Mouse (Mus musculus) heart, postnatal 4 days (tissue): ENCODE data around the gene Pla1a. TPM values are rescaled to one million over a fixed set of nuclear protein-coding genes. Genes with fewer than 3 reads are reported as not detected.
"Not testable (repeated sequence)": the region's sequence is repeated elsewhere in the genome, so short reads cannot be mapped to it uniquely, and the experiment has no call there.

ENCODE experiments used
- DNase-seq: peaks from one replicate; pipeline ENCODE4 v3.0.0; 2021
- total RNA-seq, 2 experiments: library from RNA; stranded (reverse); gene quantifications; 2 replicates each; pipeline ENCODE4 v1.2.3; 2021

Pla1a gene
- 1 to 10 TPM; 5.8 to 5.9 TPM for total RNA-seq

DNA sequence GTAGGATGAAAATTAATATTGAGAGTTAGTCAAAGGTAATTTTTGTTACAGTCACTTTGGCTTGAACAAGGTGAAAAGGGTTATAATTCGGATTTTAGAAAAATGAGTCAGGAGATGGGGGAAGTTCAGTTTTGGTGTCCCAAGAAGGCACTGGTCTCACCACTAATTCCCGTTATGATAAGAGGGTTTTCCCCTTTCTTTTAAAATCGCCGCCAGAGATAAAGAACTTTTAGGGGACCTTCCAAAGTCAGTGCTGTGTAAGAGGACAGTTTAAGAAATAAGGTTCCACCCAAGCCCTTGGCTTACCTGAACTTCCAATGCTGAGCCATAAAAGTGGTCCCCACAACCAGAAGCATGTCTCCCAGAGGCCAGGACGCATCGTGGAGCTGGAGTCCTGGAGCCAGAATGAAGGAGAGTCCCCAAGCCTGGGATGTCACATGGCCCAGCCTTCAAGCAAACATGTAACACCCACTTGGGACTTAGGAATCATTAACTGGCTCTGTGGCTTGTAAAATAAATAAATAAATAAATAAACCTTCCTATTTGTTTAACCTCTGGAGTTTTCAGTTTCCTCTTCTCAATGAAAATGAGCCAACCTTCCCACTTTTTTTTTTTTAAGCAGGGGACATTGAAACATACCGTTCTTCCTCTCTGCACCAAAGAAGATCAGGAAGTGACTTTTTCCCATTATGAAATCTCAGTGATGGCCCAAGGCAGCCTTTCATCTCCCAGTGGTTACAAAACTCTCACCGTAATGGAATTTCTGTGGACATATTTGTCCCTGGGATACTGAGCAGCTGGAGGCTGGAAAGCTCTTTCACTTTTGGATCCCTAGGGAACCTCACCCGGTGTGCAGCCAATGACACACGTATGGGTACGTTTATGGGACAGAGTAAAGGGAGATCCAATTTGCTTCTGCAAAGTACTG lies at the start of gene Pla1a:
TSS of gene Pla1a (minus strand) at position 648 of the 928 bp plus-strand sequence.
- DNase-seq, result no peak

GRCm38 (mm10) chr16:38481327-38481726 lies 48.4 kb upstream of the Pla1a start:
- no peak for DNase-seq

- DNase-seq, result no peak
Observed at GRCm38 (mm10) chr16:38478296-38478695, 45.4 kb upstream of the Pla1a start.

GRCm38 (mm10) chr16:38477241-38477608 lies 44.3 kb upstream of the Pla1a start:
- not testable (repeated sequence) for DNase-seq

- peak; percentile 53 for DNase-seq
Observed at GRCm38 (mm10) chr16:38476312-38477240, 43.6 kb upstream of the Pla1a start.

GRCm38 (mm10) chr16:38475681-38476311 lies 42.9 kb upstream of the Pla1a start:
- DNase-seq, result no peak

- DNase-seq, result no peak
Observed at GRCm38 (mm10) chr16:38474677-38475286, 41.8 kb upstream of the Pla1a start.

DNA sequence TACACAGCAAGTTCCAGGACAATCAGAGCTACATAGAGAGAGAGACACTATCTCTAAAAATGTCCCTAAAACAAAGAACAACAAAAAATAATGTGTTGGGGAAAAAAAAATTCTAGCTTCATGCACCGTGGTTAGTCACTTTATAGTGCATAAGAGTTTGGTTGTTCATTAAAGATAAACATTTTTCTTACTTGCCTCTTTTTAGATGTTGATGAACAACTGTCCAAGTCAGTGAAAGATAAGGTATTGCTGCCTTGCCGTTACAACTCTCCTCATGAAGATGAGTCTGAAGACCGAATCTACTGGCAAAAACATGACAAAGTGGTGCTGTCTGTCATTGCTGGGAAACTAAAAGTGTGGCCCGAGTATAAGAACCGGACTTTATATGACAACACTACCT lies 40.7 kb upstream of the Pla1a start:
- DNase-seq, result no peak

DNA sequence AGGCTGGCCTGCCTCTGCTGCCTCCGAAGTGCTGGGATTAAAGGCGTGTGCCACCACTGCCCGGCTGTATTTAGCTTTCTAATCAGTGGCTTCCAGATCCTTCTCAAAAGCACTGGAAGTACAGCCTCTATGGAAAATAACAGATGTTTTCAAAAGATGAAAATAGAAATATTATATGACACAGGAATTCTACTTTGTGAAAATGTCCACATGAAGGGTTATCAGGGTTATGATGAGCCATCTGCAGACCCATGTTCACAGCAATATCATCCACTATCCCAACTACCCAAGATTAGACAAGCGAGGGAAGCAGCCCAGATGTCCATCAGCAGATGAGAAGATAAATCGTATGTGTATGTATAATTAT lies 39.5 kb upstream of the Pla1a start:
- DNase-seq, result no peak

DNA sequence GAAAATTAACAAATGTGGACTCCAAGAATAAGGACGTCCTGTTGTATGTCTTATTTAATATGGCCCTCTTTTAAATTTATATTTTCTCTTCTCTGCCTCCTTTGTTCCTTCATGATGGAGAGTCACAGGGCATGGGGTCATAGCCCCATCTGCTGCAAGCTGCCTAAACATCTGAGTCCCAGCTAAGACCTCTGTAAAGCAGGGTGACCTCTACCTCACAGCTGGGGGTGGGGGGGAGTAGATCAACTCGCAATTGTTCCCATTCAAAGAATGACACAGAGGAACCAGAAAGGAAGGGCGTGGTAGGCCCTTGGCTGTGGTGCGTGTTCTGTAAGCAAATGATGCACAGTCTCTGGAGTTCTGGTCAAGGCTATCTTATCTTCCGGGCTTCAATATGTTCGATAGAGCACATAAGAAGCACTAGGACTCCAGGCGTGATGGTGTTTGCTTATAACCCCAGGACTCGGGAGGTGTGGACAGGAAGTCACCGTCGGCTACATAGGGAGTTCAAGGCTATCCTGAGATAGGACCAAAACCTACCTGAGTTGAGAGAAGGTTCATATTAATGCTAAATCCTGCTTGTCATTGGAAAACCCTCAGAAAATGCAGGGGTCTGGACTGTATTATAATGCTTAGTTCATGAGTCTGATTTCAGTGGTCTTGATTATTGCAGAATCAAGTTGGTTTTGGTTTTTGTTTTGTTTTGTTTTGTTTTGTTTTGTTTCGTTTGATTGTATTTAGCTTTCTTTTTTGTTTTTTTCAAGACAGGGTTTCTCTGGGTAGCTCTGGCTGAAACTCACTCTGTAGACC lies 39.0 kb upstream of the Pla1a start:
- DNase-seq, result no peak

DNA sequence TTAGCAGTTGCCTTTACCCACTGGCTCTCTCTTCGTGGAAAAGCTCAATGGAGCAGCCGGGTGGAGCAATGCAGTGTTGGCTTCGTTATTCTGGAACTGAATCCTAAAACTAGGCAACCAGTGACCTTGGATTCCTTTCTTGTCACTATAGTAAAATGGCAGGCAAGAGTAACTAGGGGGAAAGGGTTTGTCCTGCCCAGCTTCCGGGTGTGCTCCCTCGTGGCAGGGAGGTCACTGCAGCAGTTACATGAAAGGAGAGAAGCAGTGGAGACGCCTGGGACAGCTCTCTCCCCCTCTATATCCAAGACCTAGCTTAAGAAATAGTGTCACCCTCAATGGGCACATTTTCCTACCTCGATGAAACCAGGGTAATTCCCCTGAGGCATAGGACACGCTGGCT lies 36.5 kb upstream of the Pla1a start:
- DNase-seq, result no peak

DNA sequence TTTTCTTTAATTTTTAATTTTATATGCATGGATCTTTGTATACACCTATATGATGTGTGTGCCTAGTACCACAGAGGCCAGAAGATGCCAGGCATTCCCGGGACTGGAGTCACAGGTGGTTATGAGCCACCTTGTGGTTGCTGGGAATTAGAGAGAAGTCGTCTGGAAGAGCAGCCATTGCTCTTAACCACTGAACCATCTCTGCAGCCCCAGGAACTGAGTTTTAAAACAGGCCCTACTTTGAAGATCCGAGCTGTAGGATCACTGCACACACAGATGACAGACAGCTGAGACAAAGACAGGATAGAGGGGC lies 35.7 kb upstream of the Pla1a start:
- DNase-seq, result no peak

GRCm38 (mm10) chr16:38467917-38468705 lies 35.2 kb upstream of the Pla1a start:
- DNase-seq, result no peak

- DNase-seq, result no peak
Observed at GRCm38 (mm10) chr16:38467091-38467916, 34.4 kb upstream of the Pla1a start.

DNA sequence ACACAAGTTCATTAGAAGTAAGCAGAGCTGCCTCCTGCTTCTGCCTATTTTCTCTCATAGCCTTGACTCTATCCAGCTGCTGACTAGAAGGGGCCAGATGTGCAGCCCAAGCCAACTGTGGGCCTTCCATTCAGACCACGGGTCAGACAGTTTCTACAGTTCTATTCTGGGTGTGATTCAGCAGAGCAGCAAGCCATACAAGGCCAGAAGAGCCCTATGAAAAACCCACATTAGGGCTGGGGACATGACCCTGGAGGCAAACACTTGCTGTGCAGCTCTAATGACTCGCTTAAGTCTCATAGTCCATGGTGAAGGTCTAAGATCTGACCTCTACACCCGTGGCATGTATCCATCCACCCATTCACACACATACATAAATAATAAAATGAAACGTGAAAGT lies 33.1 kb upstream of the Pla1a start:
- DNase-seq, result no peak

DNA sequence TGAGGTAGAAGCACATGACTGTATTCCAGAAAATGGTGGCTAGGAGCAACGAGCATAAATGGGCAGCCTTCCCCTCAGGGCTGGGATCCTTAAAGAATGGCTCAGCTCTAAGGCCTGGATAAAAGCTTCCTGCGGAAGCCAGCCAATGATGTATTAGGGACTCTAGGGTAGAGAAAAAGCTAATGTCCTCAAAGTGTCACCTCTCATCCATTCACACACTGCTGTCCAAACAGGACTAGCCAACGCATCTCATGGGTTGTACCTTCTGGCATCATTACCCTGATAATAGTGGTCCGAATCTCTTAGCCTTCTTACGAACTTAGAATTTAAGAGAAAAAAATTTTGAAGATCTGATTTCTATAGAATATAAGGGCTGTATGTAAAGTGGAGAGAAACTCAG lies 30.4 kb upstream of the Pla1a start:
- DNase-seq, result no peak

GRCm38 (mm10) chr16:38462161-38462560 lies 29.2 kb upstream of the Pla1a start:
- no peak for DNase-seq

GRCm38 (mm10) chr16:38461749-38462148 lies 28.8 kb upstream of the Pla1a start:
- no peak for DNase-seq

- DNase-seq, result no peak
Observed at GRCm38 (mm10) chr16:38459990-38460389, 27.0 kb upstream of the Pla1a start.
